Mouse (Mus musculus): ENCODE results near the gene Cacna1e.
A peak's percentile ranks its signal among the peaks of the same experiment; 100 is the strongest.

Cacna1e gene

DNA sequence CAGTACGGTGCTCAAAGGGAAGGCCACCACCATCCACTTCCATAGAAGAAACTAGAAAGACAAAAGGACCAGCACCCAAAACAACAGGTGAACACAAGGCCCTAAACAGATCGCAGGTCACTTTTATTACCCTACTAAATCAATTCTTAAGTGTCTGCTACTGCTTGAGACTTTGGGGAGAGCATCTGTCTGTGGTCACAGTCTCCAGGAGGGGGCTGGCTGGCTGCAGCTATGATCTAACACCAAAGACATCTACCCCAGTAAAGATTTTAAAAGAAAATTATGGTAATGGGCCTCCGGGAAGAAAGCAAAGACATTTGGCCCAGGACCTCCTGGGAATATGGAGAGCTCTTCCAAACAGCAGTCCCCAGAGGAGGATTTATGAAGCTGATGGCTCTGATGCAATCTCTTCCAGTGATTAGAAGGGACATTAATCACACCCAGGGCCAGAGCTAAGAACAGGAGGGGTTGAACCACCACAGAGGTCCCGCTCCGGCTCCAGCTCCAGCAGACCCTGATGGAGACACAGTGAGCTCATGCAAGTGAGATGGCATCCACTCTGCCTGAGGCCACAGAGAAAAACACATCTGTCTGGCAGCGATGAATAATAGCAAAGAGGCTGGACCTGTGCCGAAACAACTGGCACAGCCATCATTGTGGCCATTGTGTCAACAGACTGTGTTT, 178.3 kb downstream of the Cacna1e start:
- no peak for DNase-seq

DNA sequence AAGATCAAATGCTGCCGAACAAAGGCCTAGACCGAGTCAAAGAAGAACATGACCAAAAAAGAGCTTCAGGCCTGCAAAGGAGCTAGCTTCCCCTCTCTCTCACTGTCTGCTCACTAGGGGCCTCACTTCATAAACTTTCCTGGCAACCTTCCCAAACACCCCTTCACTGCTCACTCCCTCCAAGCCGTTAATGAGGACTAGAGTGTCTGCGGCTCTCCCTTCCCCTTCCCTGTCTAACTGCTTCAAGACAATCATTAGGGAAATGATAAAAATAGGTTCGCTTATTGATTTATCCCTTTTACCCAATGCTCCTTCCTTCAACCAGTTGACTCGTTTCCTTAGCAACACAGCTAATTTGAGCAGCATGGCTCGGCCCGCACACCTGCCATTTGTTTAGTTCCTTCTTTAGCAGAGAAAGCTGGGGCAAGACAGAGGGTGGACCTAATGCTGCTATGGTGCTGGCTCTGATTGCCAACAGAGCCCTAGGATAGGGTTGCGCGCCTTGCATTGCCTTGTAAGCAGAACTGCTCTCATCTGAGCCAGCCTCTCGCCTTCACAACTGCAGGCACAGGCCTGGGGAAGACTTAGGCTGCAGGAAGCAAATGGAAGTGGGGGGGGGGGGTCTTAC, 179.6 kb downstream of the Cacna1e start:
- no peak for DNase-seq

DNA sequence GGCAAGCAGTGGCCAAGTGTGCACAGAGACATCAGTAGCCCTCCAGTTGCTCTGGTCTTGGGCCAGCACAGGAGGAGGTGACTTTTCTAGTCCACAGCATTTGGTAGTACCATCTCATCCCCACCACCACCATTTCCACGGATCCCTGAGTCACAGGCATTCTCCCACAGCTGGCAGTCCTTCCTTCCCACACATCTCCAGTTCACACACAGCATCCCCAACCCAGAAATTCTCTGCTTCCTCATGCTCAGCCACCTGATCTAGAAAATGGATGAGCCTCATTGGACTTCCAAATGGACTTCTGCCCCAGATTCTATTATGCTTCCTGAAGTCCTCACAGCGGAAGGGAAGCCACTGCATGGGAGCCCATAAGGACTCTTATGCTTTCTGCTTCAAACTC, 181.7 kb downstream of the Cacna1e start:
- no peak for DNase-seq

DNA sequence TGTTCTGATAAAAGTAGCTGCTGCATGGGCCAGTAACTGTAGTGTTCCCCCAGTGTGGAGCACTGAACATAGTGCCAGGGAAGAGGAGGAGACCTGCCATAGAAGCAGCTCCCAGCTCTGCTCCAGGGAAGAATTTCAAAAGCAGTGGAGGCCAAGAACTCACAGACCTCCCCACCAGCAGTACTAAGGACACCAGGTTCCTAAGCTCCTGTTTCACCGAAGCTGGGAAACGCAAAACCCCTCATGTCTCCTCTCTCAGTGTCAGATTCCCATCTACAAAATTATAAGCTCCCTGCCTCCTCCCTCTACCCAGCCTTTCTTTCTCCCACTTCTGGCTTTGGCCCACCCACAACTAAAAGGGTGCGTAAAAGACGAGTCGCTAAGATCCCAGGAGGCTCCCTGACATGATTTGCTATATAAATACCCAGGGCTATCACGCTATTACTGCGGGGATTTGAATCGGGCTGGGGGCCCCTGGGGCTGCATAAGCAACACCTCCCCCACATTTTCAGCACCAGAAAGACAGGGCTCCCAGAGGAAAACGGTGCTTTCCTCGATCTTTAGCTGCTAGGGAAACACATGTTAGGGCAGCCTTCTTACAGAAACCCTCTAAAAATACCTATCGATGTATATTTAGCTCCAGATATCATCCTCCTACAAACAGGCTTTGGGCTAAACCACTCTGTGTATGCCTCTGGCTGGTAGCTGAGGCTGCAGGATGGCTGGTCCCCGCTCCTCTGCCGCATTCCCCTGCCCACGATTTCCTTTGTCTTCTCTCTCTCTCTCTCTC, 195.2 kb downstream of the Cacna1e start:
- no peak for DNase-seq

DNA sequence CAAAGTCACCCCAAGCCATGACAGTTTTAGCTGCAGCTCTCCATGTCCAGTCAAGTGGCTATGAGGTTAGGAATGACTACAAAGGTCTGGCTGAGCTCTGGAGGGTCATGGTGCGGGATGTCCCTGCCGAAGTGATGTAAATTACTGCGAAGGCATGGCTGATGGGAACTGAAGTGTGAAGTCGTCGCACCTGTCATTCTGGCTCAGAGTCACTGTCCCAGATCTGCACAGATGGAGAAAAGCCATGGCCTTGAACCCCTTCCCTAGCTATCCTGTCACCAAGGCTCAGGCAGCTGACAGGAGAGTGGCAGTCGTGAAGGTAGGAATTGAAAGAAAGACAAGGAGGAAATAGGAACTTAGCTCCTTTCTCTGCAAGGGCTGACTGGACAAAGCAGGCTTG, 197.4 kb downstream of the Cacna1e start:
- DNase-seq, result no peak

DNA sequence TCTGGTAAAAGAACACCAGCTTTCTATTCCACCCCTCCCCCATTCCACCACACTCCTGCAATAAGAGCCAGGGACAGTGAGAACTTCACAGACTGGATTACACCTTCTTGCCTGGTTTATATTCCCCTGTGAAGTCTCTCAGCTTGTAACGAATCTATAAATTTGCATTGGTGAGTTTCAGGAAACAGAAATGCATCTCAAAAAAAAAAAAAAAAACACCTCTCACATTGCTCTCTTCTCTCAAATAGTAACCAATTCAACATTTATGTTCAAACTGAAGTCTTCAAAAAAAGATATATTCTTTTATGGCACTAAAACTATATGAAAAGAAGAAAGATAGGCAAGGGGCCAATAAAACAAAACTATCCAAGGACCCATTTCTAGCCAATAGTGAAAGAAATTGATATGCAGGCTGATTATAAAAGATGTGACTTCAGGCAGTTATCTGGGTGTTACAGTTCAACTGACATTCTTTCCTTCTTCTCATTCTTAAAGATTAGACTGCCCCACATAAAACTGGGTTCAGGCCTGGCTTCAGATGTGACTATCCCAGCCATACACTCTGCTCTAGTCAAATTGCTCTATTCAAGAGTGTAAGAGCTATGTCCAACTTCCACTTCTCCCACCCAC, 200.7 kb downstream of the Cacna1e start:
- DNase-seq, result no peak

DNA sequence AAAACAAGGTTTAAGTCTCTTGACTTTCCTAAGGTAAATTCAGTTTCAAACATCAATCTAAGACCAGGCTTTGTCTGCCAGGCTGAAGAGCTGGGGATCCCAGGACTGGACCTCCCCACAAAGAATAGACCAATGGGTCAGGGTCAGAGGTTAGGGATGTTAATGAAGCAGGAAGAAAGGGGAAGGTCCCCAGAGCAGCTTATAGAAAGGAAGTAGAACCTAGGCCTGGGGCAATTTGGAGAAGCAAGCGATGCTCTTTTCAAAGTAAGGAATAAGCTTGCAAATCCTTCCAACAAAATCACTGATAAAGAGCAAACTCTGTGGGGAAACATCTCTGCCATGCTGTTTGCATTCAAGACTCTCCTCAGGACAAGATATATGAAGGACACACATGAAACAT, 205.3 kb downstream of the Cacna1e start:
- no peak for DNase-seq

DNA sequence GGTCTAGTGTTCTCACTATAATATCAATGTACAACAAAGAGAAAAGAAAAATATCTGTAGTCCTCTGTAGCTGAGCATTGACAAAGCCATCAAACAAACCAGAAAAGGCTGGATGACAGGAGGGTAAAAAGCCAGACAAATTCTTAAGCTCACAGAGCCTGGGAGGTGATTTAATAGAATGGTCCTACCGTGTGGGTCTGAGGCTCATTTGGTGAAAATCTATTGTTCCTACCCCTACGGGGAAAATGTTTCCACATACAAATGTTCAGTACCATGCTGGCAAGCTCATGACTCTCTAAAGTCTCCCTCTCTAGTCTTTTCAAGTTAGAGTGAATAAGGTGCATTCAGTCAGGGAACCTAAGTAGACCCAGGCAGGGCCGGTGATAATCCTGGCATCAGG, 206.2 kb downstream of the Cacna1e start:
- no peak for DNase-seq

DNA sequence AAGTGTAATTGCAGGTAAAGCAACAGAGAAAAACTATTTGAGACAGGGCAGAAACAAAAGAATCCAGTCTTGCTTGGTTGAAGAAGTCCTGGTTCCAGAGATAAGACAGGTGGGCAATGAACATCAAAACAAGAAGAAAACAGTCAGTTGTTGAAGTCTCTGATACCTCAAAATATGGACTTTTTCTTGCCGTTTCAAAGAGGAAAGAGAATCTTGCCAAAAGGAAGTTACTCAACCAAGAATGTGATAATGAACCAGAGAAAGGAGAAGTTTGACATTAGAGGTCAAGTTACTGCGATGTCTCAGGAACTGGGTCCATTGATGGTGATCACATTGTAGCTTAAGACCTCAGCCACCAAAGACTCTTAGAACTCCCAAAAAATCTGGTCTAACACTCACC, 206.6 kb downstream of the Cacna1e start:
- DNase-seq, result no peak

DNA sequence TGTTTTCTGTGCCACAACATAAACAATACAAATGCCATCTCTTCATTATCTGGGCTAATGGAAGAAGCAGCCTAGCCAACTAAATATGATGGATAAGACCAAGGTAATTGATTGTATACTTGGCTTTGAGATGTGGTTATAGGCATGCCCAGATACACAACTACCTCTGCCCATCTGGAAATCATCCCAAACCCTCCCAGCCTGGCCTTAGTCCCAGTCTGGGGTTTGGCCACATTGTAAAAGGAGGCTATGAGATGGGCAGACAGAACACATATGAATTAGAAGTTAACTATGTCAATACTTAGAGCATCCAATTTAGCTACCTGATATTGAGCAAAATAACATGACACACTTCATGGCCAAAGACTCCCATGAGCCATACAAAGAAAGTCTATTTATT, 220.6 kb downstream of the Cacna1e start:
- no peak for DNase-seq

DNA sequence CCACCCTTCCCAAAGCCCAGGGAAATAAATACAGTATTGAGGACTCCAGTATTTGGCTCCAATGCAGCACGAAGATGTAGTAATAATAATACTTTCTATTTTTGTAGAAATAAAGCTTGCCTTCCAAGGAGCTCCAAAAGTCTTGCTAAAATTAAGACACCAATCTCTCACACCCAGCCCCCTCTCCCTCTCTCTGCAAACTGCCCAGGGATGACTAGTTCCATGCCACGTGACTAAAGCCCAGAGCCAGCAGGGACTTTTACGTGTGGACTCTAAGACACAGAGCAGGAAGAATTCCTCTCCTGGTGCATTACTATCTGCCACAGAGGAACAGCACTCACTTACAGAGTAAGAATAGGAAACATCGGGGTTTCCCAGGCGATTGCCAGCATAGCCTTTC, 222.3 kb downstream of the Cacna1e start:
- peak; percentile 3 for DNase-seq

DNA sequence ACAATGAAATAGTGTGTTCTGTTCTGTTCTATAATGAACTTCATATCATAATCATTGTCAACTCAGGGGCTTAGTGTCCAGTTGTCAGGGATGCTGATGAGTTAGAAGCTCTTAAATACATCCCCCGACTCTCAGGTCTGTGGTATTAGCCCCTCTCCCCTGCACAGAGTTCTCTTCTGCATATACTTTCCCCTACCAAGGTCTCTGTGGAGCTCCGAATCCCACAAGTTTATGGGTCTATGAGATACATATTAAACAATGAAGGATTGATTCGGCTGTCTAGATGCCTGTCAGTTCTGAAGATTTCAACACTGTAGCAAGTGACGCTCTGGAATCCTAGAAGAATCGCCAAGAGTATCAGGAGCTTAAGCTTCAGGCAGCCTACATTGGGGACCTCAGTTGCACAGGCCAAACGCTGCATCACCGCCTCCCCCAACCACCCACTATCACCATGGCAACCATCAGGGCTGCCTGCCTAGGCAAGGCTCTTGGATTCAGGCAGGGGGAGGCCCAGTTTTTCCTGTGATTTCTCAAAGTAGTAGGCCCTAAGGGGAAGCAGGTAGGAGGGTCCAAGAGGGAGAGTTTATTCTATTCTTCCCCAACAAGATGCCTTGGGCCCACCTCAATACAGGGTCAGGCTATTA, 223.0 kb downstream of the Cacna1e start:
- no peak for DNase-seq

DNA sequence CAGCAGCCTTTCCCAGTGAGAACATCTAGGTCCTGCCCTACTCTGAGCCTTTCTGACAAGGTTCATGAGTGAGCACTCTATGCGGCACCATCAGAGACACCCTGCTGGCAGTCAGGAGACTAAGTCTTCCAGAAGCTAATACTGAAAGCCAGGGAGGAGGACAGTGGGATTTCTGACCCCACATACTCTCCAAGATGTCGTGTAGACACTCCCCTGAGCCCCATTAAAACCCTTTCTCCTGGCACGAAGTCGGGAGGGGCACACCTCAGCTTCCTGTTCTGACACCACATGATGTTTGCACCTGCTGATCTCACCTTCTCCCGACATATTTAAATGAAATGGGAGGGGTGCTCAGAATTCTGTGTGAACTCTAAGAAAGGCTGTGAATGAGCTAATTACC, 226.9 kb downstream of the Cacna1e start:
- no peak for DNase-seq

DNA sequence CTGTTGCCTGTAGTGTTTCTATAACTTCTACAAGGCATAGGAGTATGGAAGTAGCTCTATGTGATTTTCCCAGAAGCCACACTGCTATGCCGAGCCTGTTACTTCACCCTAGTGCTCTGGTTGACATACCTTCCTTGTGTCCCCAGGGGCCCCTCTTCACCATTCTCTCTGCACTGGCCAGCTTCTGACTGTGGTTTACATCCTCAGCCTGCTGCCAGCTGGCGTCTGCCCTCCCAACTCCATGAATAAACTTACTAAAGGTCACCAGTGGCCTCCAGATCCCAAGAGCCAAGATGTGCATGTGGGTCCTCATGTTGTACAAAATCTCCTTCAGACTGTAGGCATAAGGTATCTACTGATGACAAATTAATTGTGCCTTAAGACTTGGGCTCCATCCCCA, 230.3 kb downstream of the Cacna1e start:
- no peak for DNase-seq

DNA sequence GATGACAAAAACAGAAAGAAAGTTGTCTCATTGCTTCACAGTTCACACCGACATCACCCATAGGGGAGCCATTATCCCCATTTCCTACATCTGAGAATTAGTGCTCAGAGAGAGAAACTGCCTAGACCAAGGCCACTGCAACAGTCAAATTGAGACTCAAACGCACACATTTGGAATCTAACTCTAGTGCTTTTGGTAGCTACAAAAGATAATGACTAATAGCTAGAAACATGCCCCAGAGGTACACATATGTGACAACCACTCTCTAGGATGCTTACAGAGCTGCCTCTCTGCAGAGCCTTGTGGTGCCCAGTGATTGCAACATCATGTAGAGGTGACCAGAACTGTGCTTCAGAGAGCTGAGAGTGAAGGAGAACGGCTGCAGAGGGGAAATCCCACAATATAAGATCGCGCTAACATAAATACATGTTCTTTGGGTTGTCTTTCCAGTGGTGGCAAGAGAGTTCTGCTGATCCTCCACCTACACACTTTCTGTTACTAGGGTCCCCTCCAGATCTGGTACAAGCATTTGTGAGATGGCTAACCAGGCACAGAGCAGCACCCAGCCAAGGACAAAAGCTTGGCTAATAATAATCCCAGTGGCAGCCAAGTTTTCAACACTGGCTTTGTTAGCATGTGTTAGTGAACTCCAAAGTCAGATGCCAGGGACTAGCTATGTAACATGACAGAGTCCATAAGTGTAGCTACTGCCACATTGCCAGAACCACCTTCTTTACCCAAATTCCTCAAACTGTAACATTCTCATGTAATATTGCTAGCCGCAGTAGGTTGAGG, 237.9 kb downstream of the Cacna1e start:
- no peak for DNase-seq

DNA sequence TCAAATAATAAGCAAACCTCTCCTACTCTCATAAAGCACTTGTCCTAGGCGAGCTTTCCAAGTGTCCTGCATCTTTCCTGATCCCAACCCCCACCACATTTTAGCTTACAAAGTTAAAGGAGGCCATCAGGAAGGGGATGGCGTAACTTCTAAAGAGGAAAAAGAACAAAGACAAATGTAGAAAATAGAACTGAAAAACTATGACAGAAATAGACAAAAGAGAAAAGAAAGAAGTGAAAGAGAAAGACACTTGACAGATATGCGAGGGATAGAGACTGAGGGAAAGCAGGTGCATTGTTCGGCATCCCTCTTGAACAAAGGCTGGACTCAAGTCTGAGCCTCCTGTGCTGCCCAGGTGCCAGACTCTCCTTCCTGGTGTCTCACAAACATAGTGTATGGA, 246.5 kb downstream of the Cacna1e start:
- no peak for DNase-seq

DNA sequence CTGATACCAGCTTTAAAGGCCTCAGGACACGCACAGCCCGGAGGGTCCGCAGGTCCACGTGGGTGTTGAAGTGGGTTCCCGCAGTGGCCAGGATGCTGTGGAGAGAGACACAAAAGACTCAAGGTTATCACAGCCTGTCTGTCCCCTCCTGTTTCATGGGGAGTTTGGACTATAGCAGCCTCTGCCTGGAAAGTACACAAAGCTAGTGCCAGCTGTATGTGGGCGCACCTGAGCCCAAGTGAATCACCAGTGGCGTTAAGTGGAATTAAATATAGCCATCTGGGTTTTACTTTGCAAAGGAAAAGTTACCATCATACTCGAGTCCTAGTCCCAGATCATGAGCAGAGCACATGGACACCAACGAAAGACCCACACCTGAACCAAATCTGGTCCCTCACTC, 248.5 kb downstream of the Cacna1e start:
- no peak for DNase-seq

DNA sequence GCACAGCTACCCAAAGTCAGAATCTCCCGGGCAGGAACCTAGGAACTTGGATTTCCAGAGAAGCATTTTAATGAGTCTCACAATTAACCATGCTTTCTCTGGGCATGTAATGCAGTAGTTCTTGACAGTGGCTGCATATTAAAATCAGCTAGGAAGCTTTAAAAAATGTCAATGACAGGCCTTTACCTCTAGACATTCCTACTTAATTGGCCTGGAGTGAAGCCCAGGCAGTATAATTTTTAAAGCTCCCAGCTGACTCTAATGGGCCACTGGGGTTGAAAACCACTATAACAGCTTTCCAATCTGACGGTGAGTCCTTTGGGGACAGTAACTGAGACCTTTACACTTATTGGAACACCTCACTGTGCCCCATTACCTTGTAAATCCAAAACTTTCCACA, 251.4 kb downstream of the Cacna1e start:
- DNase-seq, result no peak

DNA sequence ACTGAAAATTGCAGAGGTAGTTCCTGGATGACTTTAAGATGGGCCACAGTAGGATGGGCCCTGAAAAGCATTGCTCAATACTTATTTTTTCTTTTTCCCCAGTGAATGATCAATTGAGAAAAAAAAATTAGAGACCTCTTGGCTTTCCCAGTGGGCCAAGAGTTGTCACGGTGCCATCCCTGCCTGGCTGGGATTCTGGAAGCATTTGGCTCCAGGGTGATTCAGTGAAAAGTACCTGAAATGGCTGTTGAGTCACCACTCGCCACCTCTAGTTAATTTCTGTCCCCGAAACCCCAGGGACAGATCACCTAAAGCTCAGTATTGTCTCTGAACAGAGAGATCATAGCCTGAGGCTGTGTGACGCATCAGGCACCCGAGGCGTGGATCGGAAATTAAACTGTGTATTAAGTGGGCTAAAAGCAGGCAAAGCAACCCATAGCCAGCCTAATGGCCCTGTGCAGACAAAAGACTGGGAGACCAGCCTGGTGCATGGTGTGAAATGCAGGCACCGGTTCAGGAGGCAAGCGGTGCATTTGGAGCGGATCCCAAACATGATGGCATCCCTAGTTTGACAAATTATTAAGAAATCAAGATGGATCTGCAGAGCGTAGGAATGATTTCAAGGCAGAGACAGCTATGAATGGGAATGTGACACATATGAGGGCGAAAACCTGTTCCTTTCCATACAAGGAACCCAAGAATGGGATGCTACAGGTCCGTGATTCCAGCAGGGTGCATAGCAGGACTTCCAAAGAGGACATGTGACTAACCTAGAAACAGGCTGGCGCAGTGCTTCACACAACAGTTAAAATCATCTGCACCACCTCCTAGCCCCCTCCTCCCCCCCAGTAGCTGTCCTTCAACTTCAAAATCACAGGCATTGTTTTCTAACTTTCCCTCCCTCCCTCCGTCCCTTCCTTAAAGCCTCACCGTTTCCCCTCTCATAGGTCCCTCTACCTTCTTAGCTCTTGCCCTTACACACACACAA, 261.3 kb downstream of the Cacna1e start:
- no peak for DNase-seq

DNA sequence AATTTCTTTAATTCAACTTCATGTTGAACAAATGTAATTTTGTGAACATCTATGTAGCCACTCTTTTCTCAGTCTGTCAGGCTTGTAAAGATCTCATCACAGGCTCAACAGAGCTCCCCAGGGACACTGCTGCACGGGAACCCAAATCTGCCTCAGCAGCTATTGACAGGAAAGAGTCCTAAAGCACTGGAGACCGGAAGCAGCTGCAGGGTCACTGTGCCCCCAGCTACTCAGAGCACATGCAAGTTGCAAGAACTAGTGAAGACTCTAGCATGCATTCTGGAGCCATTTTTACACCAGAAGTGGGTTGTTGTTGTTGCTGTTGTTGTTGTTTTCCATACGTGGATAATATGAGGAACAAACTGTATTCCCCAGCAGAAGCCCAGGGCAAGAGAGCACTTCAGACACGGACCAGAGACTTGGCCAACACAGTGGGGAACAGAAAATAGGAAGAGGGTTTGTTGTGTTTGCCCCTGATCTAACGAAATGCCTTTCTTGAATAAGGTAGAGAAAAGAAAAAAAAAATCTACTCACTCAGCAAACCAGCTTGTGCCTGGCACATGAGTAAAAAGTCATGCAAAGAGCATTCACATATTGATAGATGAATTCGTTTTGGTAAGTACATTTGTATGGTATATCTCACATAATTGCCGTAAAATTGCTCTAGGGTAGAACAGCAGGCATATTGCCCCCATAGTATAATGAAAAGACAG, 266.4 kb downstream of the Cacna1e start:
- DNase-seq, result peak; percentile 2

All from lung, postnatal 14 days (tissue).